Mouse (Mus musculus): ENCODE measurements around the gene Mapk10. TPM values are rescaled to one million over a fixed set of nuclear protein-coding genes. Genes with fewer than 3 reads are reported as not detected.

The Mapk10 gene
- 0.70 and 2.9 TPM in 2 replicates for polyA plus RNA-seq (2015; fragmentation: Nextera tagmentation; extraction: Ambion mirVana)

GRCm38 (mm10) chr5:103211101-103211848, at the start of gene Mapk10:
Gene Mapk10, minus strand, starts transcription at chr5:103211334.
- H3K9me3 ChIP-seq = no peaks in the 10 kb centered on the region; the same call in 1 of the 2 replicates

GRCm38 (mm10) chr5:103256144-103256543, 45.0 kb upstream of the Mapk10 start:
- Histone ChIP-seq H3K4me2 (no peak overlapping the region), H3K27ac (no peak overlapping the region), H3K4me3 (no peak overlapping the region), H3K27me3 (no peaks in the 10 kb centered on the region), H3K4me1 (no peaks in the 10 kb centered on the region), H3K9ac (no peak overlapping the region), H3K36me3 (no peaks in the 10 kb centered on the region), H3K9me3 (no peaks in the 10 kb centered on the region)
- WGBS = 80% methylated on average over 5 of the region's 5 CpGs
- ATAC-seq (ENCODE audit: borderline replicate concordance, extremely low read depth, low FRiP score, low TSS enrichment) = no peak

More at GRCm38 (mm10) chr5:103211101-103211848, at the start of gene Mapk10:
- H3K9ac ChIP-seq = no peak within 1 kb of the TSS
- no peak within 1 kb of the TSS for H3K27ac ChIP-seq
- H3K4me1 ChIP-seq = no peaks in the 10 kb centered on the region
- no peaks in the 10 kb centered on the region for H3K27me3 ChIP-seq
- H3K36me3 ChIP-seq = no peaks in the 10 kb centered on the region
- 6% methylated on average over 16 of the region's 16 CpGs for WGBS
- H3K4me3 ChIP-seq = peak within 1 kb of the TSS; percentile 8; the same call in 1 of the 2 replicates
- ATAC-seq (ENCODE audit: borderline replicate concordance, extremely low read depth, low FRiP score, low TSS enrichment) = peak; percentile 96
- peak within 1 kb of the TSS; percentile 39 for H3K4me2 ChIP-seq

GRCm38 (mm10) chr5:103242430-103242829, 31.3 kb upstream of the Mapk10 start:
- Histone ChIP-seq H3K9me3 (no peaks in the 10 kb centered on the region), H3K4me1 (no peaks in the 10 kb centered on the region), H3K27me3 (no peaks in the 10 kb centered on the region), H3K4me3 (no peak overlapping the region), H3K4me2 (no peak overlapping the region), H3K36me3 (no peaks in the 10 kb centered on the region), H3K27ac (no peak overlapping the region), H3K9ac (no peak overlapping the region)
- no peak for ATAC-seq (ENCODE audit: borderline replicate concordance, extremely low read depth, low FRiP score, low TSS enrichment)
- 67% methylated on average over 1 of the region's 1 CpGs for WGBS

- WGBS = 84% methylated on average over 4 of the region's 4 CpGs
Measured at GRCm38 (mm10) chr5:103231822-103232221, 20.7 kb upstream of the Mapk10 start.

GRCm38 (mm10) chr5:103230334-103230733, 19.2 kb upstream of the Mapk10 start:
- Histone ChIP-seq H3K27ac (no peak overlapping the region), H3K4me1 (no peaks in the 10 kb centered on the region), H3K36me3 (no peaks in the 10 kb centered on the region), H3K9ac (no peak overlapping the region), H3K9me3 (no peaks in the 10 kb centered on the region), H3K27me3 (no peaks in the 10 kb centered on the region), H3K4me3 (no peak overlapping the region), H3K4me2 (no peak overlapping the region)
- ATAC-seq (ENCODE audit: borderline replicate concordance, extremely low read depth, low FRiP score, low TSS enrichment) = no peak
- WGBS = 79% methylated on average over 5 of the region's 5 CpGs

More at GRCm38 (mm10) chr5:103231822-103232221, 20.7 kb upstream of the Mapk10 start:
- Histone ChIP-seq H3K9ac (no peak overlapping the region), H3K27me3 (no peaks in the 10 kb centered on the region), H3K27ac (no peak overlapping the region), H3K4me1 (no peaks in the 10 kb centered on the region), H3K9me3 (no peaks in the 10 kb centered on the region), H3K36me3 (no peaks in the 10 kb centered on the region), H3K4me3 (no peak overlapping the region), H3K4me2 (no peak overlapping the region)
- no peak for ATAC-seq (ENCODE audit: borderline replicate concordance, extremely low read depth, low FRiP score, low TSS enrichment)

GRCm38 (mm10) chr5:103229321-103229720, 18.2 kb upstream of the Mapk10 start:
- Histone ChIP-seq H3K4me2 (no peak overlapping the region), H3K9ac (no peak overlapping the region), H3K27ac (no peak overlapping the region), H3K36me3 (no peaks in the 10 kb centered on the region), H3K9me3 (no peaks in the 10 kb centered on the region), H3K4me3 (no peak overlapping the region), H3K4me1 (no peaks in the 10 kb centered on the region), H3K27me3 (no peaks in the 10 kb centered on the region)
- 67% methylated on average over 3 of the region's 3 CpGs for WGBS
- no peak for ATAC-seq (ENCODE audit: borderline replicate concordance, extremely low read depth, low FRiP score, low TSS enrichment)

GRCm38 (mm10) chr5:103221997-103222396, 10.9 kb upstream of the Mapk10 start:
- 27% methylated on average over 2 of the region's 2 CpGs for WGBS

GRCm38 (mm10) chr5:103210644-103211043, 490 bp downstream of the Mapk10 start:
- 24% methylated on average over 6 of the region's 6 CpGs for WGBS
- no peak overlapping the region for H3K4me3 ChIP-seq
- no peaks in the 10 kb centered on the region for H3K27me3 ChIP-seq
- no peaks in the 10 kb centered on the region for H3K9me3 ChIP-seq
- no peaks in the 10 kb centered on the region for H3K36me3 ChIP-seq
- no peak overlapping the region for H3K9ac ChIP-seq
- H3K27ac ChIP-seq = no peak overlapping the region
- H3K4me1 ChIP-seq = no peaks in the 10 kb centered on the region
- peak overlapping the region; percentile 39; the same call in 1 of the 2 replicates for H3K4me2 ChIP-seq
- ATAC-seq (ENCODE audit: borderline replicate concordance, extremely low read depth, low FRiP score, low TSS enrichment) = no peak

More at GRCm38 (mm10) chr5:103221997-103222396, 10.9 kb upstream of the Mapk10 start:
- Histone ChIP-seq H3K4me2 (no peak overlapping the region), H3K9ac (no peak overlapping the region), H3K27me3 (no peaks in the 10 kb centered on the region), H3K4me3 (no peak overlapping the region), H3K27ac (no peak overlapping the region), H3K36me3 (no peaks in the 10 kb centered on the region), H3K9me3 (no peaks in the 10 kb centered on the region), H3K4me1 (no peaks in the 10 kb centered on the region)
- ATAC-seq (ENCODE audit: borderline replicate concordance, extremely low read depth, low FRiP score, low TSS enrichment) = no peak

- H3K9ac ChIP-seq = no peak overlapping the region
- H3K4me2 ChIP-seq = no peak overlapping the region
- H3K36me3 ChIP-seq = no peaks in the 10 kb centered on the region
- no peak overlapping the region for H3K4me3 ChIP-seq
- no peaks in the 10 kb centered on the region for H3K4me1 ChIP-seq
- no peaks in the 10 kb centered on the region for H3K27me3 ChIP-seq
- WGBS = 55% methylated on average over 3 of the region's 3 CpGs
- H3K9me3 ChIP-seq = no peaks in the 10 kb centered on the region
- ATAC-seq (ENCODE audit: borderline replicate concordance, extremely low read depth, low FRiP score, low TSS enrichment) = no peak
- H3K27ac ChIP-seq = no peak overlapping the region
Measured at GRCm38 (mm10) chr5:103210018-103210417, 1.1 kb downstream of the Mapk10 start.

GRCm38 (mm10) chr5:103209486-103209885, 1.6 kb downstream of the Mapk10 start:
- H3K4me2 ChIP-seq = no peak overlapping the region
- no peak for ATAC-seq (ENCODE audit: borderline replicate concordance, extremely low read depth, low FRiP score, low TSS enrichment)
- no peak overlapping the region for H3K4me3 ChIP-seq
- H3K4me1 ChIP-seq = no peaks in the 10 kb centered on the region
- H3K27me3 ChIP-seq = no peaks in the 10 kb centered on the region
- WGBS = 40% methylated on average over 6 of the region's 6 CpGs
- no peaks in the 10 kb centered on the region for H3K36me3 ChIP-seq
- no peak overlapping the region for H3K27ac ChIP-seq
- no peak overlapping the region for H3K9ac ChIP-seq
- no peaks in the 10 kb centered on the region for H3K9me3 ChIP-seq

- ATAC-seq (ENCODE audit: borderline replicate concordance, extremely low read depth, low FRiP score, low TSS enrichment) = no peak
- Histone ChIP-seq H3K4me3 (no peak overlapping the region), H3K4me1 (no peaks in the 10 kb centered on the region), H3K9me3 (no peaks in the 10 kb centered on the region), H3K36me3 (no peaks in the 10 kb centered on the region), H3K27ac (no peak overlapping the region), H3K9ac (no peak overlapping the region), H3K4me2 (no peak overlapping the region), H3K27me3 (no peaks in the 10 kb centered on the region)
- 45% methylated on average over 8 of the region's 8 CpGs for WGBS
Measured at GRCm38 (mm10) chr5:103208869-103209268, 2.3 kb downstream of the Mapk10 start.

GRCm38 (mm10) chr5:103208021-103208511, 3.1 kb downstream of the Mapk10 start:
- Histone ChIP-seq H3K4me3 (no peak overlapping the region), H3K27me3 (no peaks in the 10 kb centered on the region), H3K4me2 (no peak overlapping the region), H3K27ac (no peak overlapping the region), H3K9ac (no peak overlapping the region), H3K9me3 (no peaks in the 10 kb centered on the region), H3K36me3 (no peaks in the 10 kb centered on the region), H3K4me1 (no peaks in the 10 kb centered on the region)
- WGBS = 65% methylated on average over 10 of the region's 10 CpGs
- ATAC-seq (ENCODE audit: borderline replicate concordance, extremely low read depth, low FRiP score, low TSS enrichment) = no peak

All from lung, embryonic 15.5 days (tissue).